ENCODE assay signal across 16 mouse cellular contexts in the genomic region with DNA sequence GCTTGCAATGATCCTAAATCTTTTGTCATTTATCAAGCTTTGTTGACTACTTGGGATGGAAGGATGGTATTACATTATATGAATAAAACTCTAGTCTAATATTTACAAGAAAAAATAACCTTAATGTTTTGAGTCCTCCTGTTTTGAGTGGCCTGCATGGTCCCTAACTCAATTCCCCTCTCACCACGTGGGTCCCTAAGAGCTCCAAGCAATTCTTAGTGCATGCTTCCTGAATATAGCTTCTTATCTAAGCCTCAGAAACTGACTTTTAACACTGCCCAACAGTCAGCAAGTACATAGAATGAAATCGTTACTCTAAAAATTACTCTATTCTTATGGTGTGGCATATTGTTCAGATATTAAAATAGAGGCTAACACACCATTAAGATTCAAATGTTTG.
"Had no signal": no experiment of that assay in that cellular context is flagged by ENCODE, and none has a peak within 500 bp of the region (broad histone marks: within the 10 kb centered on the region; RNA-seq: fewer than 3 reads in every experiment).

No protein-coding gene starts in this region.

- H3K9me3 ChIP-seq: neural tube, embryonic 13.5 days; neural tube, embryonic 15.5 days; stomach, embryonic 15.5 days had no signal

- DNase-seq: retina, postnatal 1 day; right cerebral cortex, adult 18-20 months; right cerebral cortex, postnatal 14 days; right cerebral cortex, postnatal 25 days; right cerebral cortex, postnatal 4 days; spleen, adult 18-20 months; thymus, adult 18-20 months; thymus, adult 2 months; thymus, postnatal 14 days; thymus, postnatal 25 days; thymus, postnatal 36 days; thymus, postnatal 4 days had no signal

- H3K4me1 ChIP-seq: neural tube, embryonic 13.5 days; neural tube, embryonic 15.5 days; stomach, embryonic 15.5 days had no signal

- H3K9ac ChIP-seq: neural tube, embryonic 13.5 days; neural tube, embryonic 15.5 days; stomach, embryonic 15.5 days had no signal

- H3K27ac ChIP-seq: neural tube, embryonic 13.5 days; neural tube, embryonic 15.5 days; stomach, embryonic 15.5 days; stomach, postnatal 0 days had no signal

- H3K36me3 ChIP-seq: neural tube, embryonic 13.5 days; neural tube, embryonic 15.5 days; stomach, embryonic 15.5 days had no signal

- H3K27me3 ChIP-seq: neural tube, embryonic 13.5 days; neural tube, embryonic 15.5 days; stomach, embryonic 15.5 days had no signal

- H3K4me3 ChIP-seq: neural tube, embryonic 13.5 days; neural tube, embryonic 15.5 days; stomach, embryonic 15.5 days had no signal
